Mouse (Mus musculus): ENCODE measurements around the gene Trip11. TPM values are rescaled to one million over a fixed set of nuclear protein-coding genes. Genes with fewer than 3 reads are reported as not detected.

Gene Trip11
- polyA plus RNA-seq, 1 experiment from 2014 or later, result 16.4 TPM

Other genes starting within 250 kb of the Trip11 start
- gene Tc2n, start 194.7 kb downstream of the Trip11 start, polyA plus RNA-seq (2015; fragmentation: Nextera tagmentation; extraction: Ambion mirVana), result 0.12 and 0.58 TPM in 2 replicates
- 10.3 and 11.7 TPM in 2 replicates for gene Fbln5, start 94.2 kb downstream of the Trip11 start, polyA plus RNA-seq (2015; fragmentation: Nextera tagmentation; extraction: Ambion mirVana)
- 13.5 and 13.6 TPM in 2 replicates for gene Atxn3, start 45.0 kb upstream of the Trip11 start, polyA plus RNA-seq (2015; fragmentation: Nextera tagmentation; extraction: Ambion mirVana)
- gene Cpsf2, start 62.7 kb upstream of the Trip11 start, polyA plus RNA-seq (2015; fragmentation: Nextera tagmentation; extraction: Ambion mirVana), result 29.8 and 32.3 TPM in 2 replicates
- 1.7 TPM in 2 replicates for gene Slc24a4, start 215.5 kb upstream of the Trip11 start, polyA plus RNA-seq (2015; fragmentation: Nextera tagmentation; extraction: Ambion mirVana)

All from midbrain, embryonic 16.5 days (tissue).